In genomic region chr4:86823169-86823568, GRCm38 (mm10) we compare ENCODE assay signal across 9 mouse cellular contexts. TPM values are rescaled to one million over a fixed set of nuclear protein-coding genes. Genes with fewer than 3 reads are reported as not detected.
A peak's percentile ranks its signal among the peaks of the same experiment; 100 is the strongest.
DNase-seq lines count a peak whose midpoint lies in the region; ATAC-seq and TF ChIP-seq lines count a peak whose summit lies in the region.
"Had no signal": no experiment of that assay in that cellular context is flagged by ENCODE, and none has a peak within 500 bp of the region (broad histone marks: within the 10 kb centered on the region; RNA-seq: fewer than 3 reads in every experiment).

No protein-coding gene starts in this region.

- H3K4me1 ChIP-seq in limb, embryonic 14.5 days (ENCODE audit: control insufficient read depth, insufficient read depth, low read length), result no peaks in the 10 kb centered on the region
- H3K4me1 ChIP-seq: limb, embryonic 15.5 days had no signal

- H3K36me3 ChIP-seq in limb, embryonic 14.5 days (ENCODE audit: control insufficient read depth, insufficient read depth, low read length), result peaks cover 60% of the 10 kb centered on the region

- no peaks in the 10 kb centered on the region for H3K9me3 ChIP-seq in limb, embryonic 14.5 days (ENCODE audit: control insufficient read depth, low read length)
- H3K9me3 ChIP-seq: limb, embryonic 15.5 days had no signal

- 54% methylated on average over 2 of the region's 2 CpGs for WGBS in limb, embryonic 14.5 days

- H3K27me3 ChIP-seq in limb, embryonic 14.5 days (ENCODE audit: control insufficient read depth, insufficient read depth, low read length), result no peaks in the 10 kb centered on the region
- H3K27me3 ChIP-seq: limb, embryonic 15.5 days had no signal

- no peak overlapping the region for H3K9ac ChIP-seq in limb, embryonic 14.5 days (ENCODE audit: low read depth, low read length, severe bottlenecking)
- H3K9ac ChIP-seq: limb, embryonic 15.5 days had no signal

- peak; percentile 47 for DNase-seq in gastrocnemius, adult 18-20 months (ENCODE audit: low spot score)
- DNase-seq in gastrocnemius, postnatal 25 days, result no peak
- DNase-seq in urinary bladder, postnatal 14 days (ENCODE audit: low spot score), result peak; percentile 58
- DNase-seq in urinary bladder, postnatal 10 days (ENCODE audit: low spot score), result no peak
- DNase-seq in cerebellum, postnatal 25 days, result peak; percentile 41 to 72
- DNase-seq in heart, postnatal 4 days, result peak; percentile 72
- peak; percentile 56 for DNase-seq in limb, embryonic 14.5 days (ENCODE audit: low spot score)
- peak; percentile 52 to 56 for DNase-seq in right cerebral cortex, postnatal 10 days (ENCODE audit: low spot score in 2 of 2)

- TF ChIP-seq POLR2A in limb, embryonic 14.5 days (IDR thresholded peaks at IDR 0.05; ENCODE audit: borderline replicate concordance, extremely low read depth, insufficient read depth, insufficient read length), result no peak

- no peak overlapping the region for H3K4me3 ChIP-seq in limb, embryonic 14.5 days (replicated peaks; ENCODE audit: low read length)
- H3K4me3 ChIP-seq: limb, embryonic 15.5 days had no signal

- H3K27ac ChIP-seq in limb, embryonic 14.5 days (replicated peaks; ENCODE audit: low read depth, low read length), result no peak overlapping the region
- H3K27ac ChIP-seq: limb, embryonic 15.5 days had no signal

- no peak for ATAC-seq in limb, embryonic 14.5 days (ENCODE audit: low FRiP score, low read depth)

- no peak overlapping the region for H3K4me2 ChIP-seq in limb, embryonic 14.5 days (replicated peaks; ENCODE audit: low read depth, low read length, severe bottlenecking)
- H3K4me2 ChIP-seq: limb, embryonic 15.5 days had no signal

RNA-seq across cellular contexts. Expression of gene Rps6, which starts 34.0 kb away (rescaled TPM):
- 100 to 1,000 TPM; 423 to 439 TPM for total RNA-seq in gastrocnemius, adult 18-20 months (2021)
- 100 to 1,000 TPM; 353 to 393 TPM for total RNA-seq in gastrocnemius, postnatal 25 days (2021)
- 100 to 1,000 TPM; 718 to 724 TPM for total RNA-seq in heart, postnatal 4 days (2021)
- polyA plus RNA-seq in limb, embryonic 14.5 days (2012; rRNA removed), result 1,562 and 2,024 TPM in 2 replicates
- polyA plus RNA-seq in limb, embryonic 14.5 days (2014; fragmentation: Nextera tagmentation; extraction: Ambion mirVana), result 903 and 916 TPM in 2 replicates

RNA-seq across cellular contexts. Expression of gene Acer2, which starts 51.0 kb away (rescaled TPM):
- 1 to 10 TPM; 1.1 to 1.9 TPM for total RNA-seq in gastrocnemius, adult 18-20 months (2021)
- total RNA-seq in gastrocnemius, postnatal 25 days (2021), result 1 to 10 TPM; 1.4 to 2.0 TPM
- 10 to 100 TPM; 18.2 to 19.0 TPM for total RNA-seq in heart, postnatal 4 days (2021)
- 8.3 and 8.6 TPM in 2 replicates for polyA plus RNA-seq in limb, embryonic 14.5 days (2012; rRNA removed)
- 15.9 and 19.4 TPM in 2 replicates for polyA plus RNA-seq in limb, embryonic 14.5 days (2014; fragmentation: Nextera tagmentation; extraction: Ambion mirVana)

Comparison
In these comparisons a context has a peak if more than half of its experiments do, and no peak if none do; other contexts are left out.
1. DNase-seq: peak in gastrocnemius, adult 18-20 months (single experiment), urinary bladder, postnatal 14 days (single experiment), cerebellum, postnatal 25 days (2 of 2), heart, postnatal 4 days (single experiment), limb, embryonic 14.5 days (single experiment) and right cerebral cortex, postnatal 10 days (2 of 2); none in gastrocnemius, postnatal 25 days (single experiment) and urinary bladder, postnatal 10 days (single experiment).
2. RNA of gene Acer2, which starts 51.0 kb away (total RNA-seq): 18.2 to 19.0 TPM in heart, postnatal 4 days; 1.4 to 2.0 TPM in gastrocnemius, postnatal 25 days and 1.1 to 1.9 TPM in gastrocnemius, adult 18-20 months; every median in the first group is over 4 times any median in the second.